Mouse (Mus musculus) hematopoietic stem cell, adult 5-6 weeks (primary cell): ENCODE measurements around the gene Zfp385a. TPM values are rescaled to one million over a fixed set of nuclear protein-coding genes. Genes with fewer than 3 reads are reported as not detected.
A peak's percentile ranks its signal among the peaks of the same experiment; 100 is the strongest.

Source experiments
- ATAC-seq, 2 experiments: fragments of 125-278 bp in 1 of 2; replicated peaks in 1 of 2; 2 replicates each; pipeline ENCODE4 v1.8.0; 2016 to 2017; ENCODE audit warnings: inconsistent platforms in 2 of 2, mild to moderate bottlenecking in 2 of 2, moderate number of reproducible peaks in 2 of 2, low read depth in 1 of 2, moderate TSS enrichment in 1 of 2; ENCODE audit not compliant: low FRiP score in 2 of 2, poor library complexity in 2 of 2, severe bottlenecking in 2 of 2, insufficient read depth in 1 of 2, low TSS enrichment in 1 of 2
- total RNA-seq: library from RNA; stranded (forward); fragments of 172-1452, 232-1000 nt; gene quantifications from 2 replicates; pipeline ENCODE4 v1.2.3, GENCODE M21; 2017

Zfp385a gene
- 2.7 and 3.9 TPM in 2 replicates for total RNA-seq

DNA sequence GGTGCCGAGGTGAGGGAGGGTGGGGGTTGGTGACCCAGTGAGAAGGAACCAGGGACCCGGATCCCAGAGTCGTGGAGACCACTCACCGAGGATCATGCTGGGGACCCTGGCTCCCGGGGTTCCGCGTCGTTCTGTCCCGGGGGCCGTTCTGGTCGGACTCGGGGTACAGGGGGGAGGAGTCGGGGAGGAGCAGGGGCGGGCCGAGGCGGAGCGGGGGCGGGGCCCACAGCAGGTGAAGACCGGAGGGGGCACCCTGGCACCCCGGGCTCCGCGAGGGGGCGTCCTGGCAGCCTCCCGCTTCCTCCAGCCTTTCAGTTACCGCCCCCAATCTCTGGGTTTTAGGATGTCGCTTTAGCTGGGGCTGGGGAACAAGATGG lies at the start of gene Zfp385a:
Gene Zfp385a (minus strand): TSS at position 133 of the 377 bp plus-strand sequence.
- peak; percentile 49 to 52 for ATAC-seq

- peak; percentile 71 to 92 for ATAC-seq
Observed at GRCm38 (mm10) chr15:103388556-103389145, 48.8 kb upstream of the Zfp385a start.

DNA sequence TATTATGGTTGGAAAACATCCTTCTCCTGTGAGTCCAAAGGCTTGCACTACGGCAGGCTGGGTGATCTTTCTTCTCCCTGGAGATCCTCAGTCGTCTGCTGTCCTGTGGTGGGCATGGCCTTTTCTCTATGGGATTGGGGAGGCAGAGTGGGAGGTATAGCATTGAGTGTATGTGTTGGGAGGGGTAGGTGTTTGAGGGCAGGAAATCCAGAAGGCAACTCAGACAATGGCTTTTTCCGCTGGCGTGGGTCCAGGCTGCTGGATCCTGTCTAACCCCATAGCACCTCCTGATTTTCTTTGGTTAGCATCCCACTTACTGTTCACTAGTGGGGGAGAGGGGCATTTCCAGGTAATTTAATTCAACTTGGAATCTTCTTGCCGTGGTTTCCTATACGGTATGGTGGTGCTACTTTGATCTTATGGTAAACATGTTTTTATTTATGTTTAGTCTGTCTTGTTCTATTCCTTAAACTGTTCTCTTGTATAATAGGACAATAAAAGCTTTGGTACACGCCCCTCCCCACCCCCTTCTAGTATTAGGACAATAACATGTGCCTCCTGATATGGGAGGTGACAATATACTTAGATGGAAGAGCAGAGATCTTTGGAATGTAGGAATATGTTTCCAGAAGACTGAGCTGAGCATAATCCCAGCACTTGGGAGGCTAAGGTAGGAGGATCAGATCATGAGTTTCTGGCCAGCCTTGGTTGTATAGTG lies 44.0 kb upstream of the Zfp385a start:
- no peak for ATAC-seq

- no peak for ATAC-seq
Observed at GRCm38 (mm10) chr15:103382795-103383406, 43.0 kb upstream of the Zfp385a start.

GRCm38 (mm10) chr15:103382075-103382474 lies 42.2 kb upstream of the Zfp385a start:
- no peak for ATAC-seq

DNA sequence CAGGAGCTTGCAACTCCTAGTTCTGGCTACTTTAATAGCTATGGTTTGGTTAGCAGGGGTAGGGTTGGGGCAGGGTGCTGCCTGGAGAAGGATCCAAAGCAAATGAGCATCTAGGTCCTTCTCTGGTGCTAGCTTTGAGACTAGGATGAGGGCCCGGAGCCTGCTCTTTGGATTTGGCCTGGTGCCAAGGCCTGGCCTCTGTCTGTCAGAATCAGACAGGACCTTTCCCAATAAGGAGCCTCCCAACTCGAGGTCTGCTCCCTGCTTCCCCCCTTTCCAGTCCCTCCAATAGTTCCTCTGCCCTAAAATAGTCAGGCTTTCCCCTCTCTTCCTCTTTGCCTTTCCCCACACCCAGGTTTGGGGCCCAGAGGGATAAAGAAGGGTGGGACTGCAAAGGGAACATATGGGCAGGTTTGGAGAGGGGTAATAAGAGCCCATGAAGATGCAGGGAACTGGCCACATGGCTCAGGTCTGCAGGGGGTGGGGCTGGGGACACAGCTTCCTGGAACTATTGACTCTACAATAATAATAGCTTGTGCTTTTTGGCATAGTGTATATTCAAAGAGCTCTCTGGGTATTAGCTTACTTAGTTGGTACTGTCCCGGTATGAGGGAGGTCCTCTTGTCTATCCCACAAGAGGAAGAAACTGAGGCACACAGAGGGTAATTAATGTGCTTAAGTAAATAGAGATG lies 38.9 kb upstream of the Zfp385a start:
- no peak for ATAC-seq

GRCm38 (mm10) chr15:103377752-103378664 lies 38.1 kb upstream of the Zfp385a start:
- 0 out of 4 replicates have a peak, but pooled peaks of 1 of the 2 experiments have one; percentile 32 for ATAC-seq

DNA sequence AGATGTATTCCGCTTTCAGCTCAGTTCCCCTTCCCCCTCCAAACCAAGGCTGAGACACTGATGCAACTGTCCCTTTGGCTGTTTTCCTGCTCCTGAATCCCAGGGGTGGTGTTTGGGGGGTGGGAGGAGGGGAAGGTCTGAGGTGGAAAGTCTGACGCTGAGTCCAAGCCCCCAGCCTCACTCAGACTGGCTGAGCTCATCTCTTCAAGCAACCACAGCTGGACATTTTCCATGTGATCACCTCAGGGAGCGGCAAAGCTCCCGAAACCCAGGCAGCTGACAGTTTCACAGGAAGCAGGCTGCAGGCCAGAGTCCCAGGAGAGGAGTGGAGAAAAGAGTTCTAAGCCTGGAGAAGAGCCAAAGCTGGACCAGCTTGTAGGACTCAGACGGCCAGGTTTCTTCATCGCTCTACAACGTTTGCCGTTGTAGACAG lies 37.0 kb upstream of the Zfp385a start:
- ATAC-seq = no peak

GRCm38 (mm10) chr15:103375112-103375800 lies 35.4 kb upstream of the Zfp385a start:
- ATAC-seq = no peak

DNA sequence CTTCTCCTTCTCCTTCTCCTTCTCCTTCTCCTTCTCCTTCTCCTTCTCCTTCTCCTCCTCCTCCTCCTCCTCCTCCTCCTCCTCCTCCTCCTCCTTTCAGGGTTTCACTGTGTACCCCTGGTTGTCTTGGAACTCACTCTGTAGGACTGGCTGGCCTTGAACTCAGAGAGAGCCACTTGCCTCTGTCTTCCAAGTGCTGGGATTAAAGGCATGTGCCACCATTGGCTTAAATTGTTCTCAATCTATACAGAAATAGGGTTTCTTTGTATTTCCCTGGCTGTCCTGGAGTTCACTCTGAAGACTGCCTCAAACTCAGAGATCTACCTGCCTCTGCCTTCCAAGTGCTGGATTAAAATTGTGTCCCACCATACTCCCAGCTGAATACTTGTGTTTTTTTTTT lies 32.6 kb upstream of the Zfp385a start:
- ATAC-seq = no peak

- ATAC-seq = no peak
Observed at GRCm38 (mm10) chr15:103371741-103372140, 31.8 kb upstream of the Zfp385a start.

DNA sequence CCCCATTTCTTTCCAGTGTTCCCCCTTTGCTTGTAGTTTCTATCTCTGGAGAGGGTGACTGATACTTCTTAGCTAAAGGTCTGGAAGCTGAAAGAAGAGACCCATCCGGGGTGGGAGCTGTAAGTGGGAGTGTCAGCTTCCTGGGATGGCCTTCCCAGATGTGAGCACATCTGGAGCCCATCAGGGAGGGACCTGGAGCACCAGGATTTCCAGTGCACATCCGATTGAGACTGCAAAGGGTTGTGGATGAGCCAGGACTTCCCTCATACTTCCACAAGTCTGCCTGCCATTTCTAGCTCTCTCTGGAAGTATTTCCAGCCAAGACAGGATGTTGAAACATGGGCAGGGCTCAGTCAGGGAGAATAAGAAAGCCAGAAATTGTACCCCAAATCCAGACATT lies 31.3 kb upstream of the Zfp385a start:
- no peak for ATAC-seq

DNA sequence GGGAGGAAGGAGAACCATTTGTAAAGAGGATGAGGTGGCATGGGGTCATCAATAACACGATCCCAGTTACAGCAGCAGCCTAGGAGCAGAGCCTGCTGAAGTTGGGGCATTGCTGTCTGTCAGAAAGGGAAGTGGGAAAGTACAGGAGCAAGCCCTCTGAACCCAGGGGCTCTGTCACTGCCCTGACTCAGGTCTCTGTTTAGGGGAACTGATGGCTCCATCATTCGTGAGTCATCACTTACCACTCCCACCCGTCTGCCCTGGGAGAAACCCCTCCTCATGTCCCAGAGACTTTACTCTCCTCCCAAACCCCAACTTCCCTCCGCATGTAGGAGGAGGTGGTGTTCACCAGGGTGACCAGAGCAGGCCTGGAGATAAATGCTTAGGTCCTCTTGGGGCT lies 30.6 kb upstream of the Zfp385a start:
- peak; percentile 17 to 49; a peak in 3 of 4 replicates for ATAC-seq

- no peak for ATAC-seq
Observed at GRCm38 (mm10) chr15:103369123-103369522, 29.2 kb upstream of the Zfp385a start.

GRCm38 (mm10) chr15:103368179-103368940 lies 28.5 kb upstream of the Zfp385a start:
- ATAC-seq = no peak
